Mouse (Mus musculus): ENCODE measurements around the gene Shisa5. TPM values are rescaled to one million over a fixed set of nuclear protein-coding genes. Genes with fewer than 3 reads are reported as not detected.

Shisa5 gene
- polyA plus RNA-seq, 1 experiment from 2014 or later: 29.9 TPM

Other genes starting within 250 kb of the Shisa5 start
- 8.3 and 9.2 TPM in 2 replicates for gene Nckipsd, start 230.2 kb upstream of the Shisa5 start, polyA plus RNA-seq (2014; fragmentation: Nextera tagmentation; extraction: Ambion mirVana)
- gene Celsr3, start 212.2 kb upstream of the Shisa5 start, polyA plus RNA-seq (2014; fragmentation: Nextera tagmentation; extraction: Ambion mirVana): 5.4 and 6.4 TPM in 2 replicates
- 7.5 and 8.0 TPM in 2 replicates for gene Slc26a6, start 185.3 kb upstream of the Shisa5 start, polyA plus RNA-seq (2014; fragmentation: Nextera tagmentation; extraction: Ambion mirVana)
- gene Tmem89, start 123.9 kb upstream of the Shisa5 start, polyA plus RNA-seq (2014; fragmentation: Nextera tagmentation; extraction: Ambion mirVana): not detected in 2 replicates
- 378 and 408 TPM in 2 replicates for gene Uqcrc1, start 101.9 kb upstream of the Shisa5 start, polyA plus RNA-seq (2014; fragmentation: Nextera tagmentation; extraction: Ambion mirVana)
- gene Col7a1, start 85.0 kb upstream of the Shisa5 start, polyA plus RNA-seq (2014; fragmentation: Nextera tagmentation; extraction: Ambion mirVana): 1.1 and 2.2 TPM in 2 replicates
- 0.15 TPM in 1 of 2 replicates, not detected in the other for gene Ucn2, start 52.6 kb upstream of the Shisa5 start, polyA plus RNA-seq (2014; fragmentation: Nextera tagmentation; extraction: Ambion mirVana)
- 7.7 and 10.5 TPM in 2 replicates for gene Pfkfb4, start 46.8 kb upstream of the Shisa5 start, polyA plus RNA-seq (2014; fragmentation: Nextera tagmentation; extraction: Ambion mirVana)
- gene Trex1, start 21.2 kb downstream of the Shisa5 start, polyA plus RNA-seq (2014; fragmentation: Nextera tagmentation; extraction: Ambion mirVana): 7.1 and 7.3 TPM in 2 replicates
- gene Atrip, start 35.6 kb downstream of the Shisa5 start, polyA plus RNA-seq (2014; fragmentation: Nextera tagmentation; extraction: Ambion mirVana): 21.7 and 25.0 TPM in 2 replicates
- gene Ccdc51, start 43.9 kb downstream of the Shisa5 start, polyA plus RNA-seq (2014; fragmentation: Nextera tagmentation; extraction: Ambion mirVana): 11.4 and 14.2 TPM in 2 replicates
- gene Tma7, start 44.0 kb downstream of the Shisa5 start, polyA plus RNA-seq (2014; fragmentation: Nextera tagmentation; extraction: Ambion mirVana): 819 and 852 TPM in 2 replicates
- 17.1 and 17.7 TPM in 2 replicates for gene Plxnb1, start 56.8 kb downstream of the Shisa5 start, polyA plus RNA-seq (2014; fragmentation: Nextera tagmentation; extraction: Ambion mirVana)
- not detected in 2 replicates for gene Fbxw21, start 123.5 kb downstream of the Shisa5 start, polyA plus RNA-seq (2014; fragmentation: Nextera tagmentation; extraction: Ambion mirVana)
- gene Fbxw13, start 157.4 kb downstream of the Shisa5 start, polyA plus RNA-seq (2014; fragmentation: Nextera tagmentation; extraction: Ambion mirVana): not detected in 2 replicates
- gene Fbxw20, start 196.2 kb downstream of the Shisa5 start, polyA plus RNA-seq (2014; fragmentation: Nextera tagmentation; extraction: Ambion mirVana): not detected in 2 replicates
- gene Fbxw14, start 249.1 kb downstream of the Shisa5 start, polyA plus RNA-seq (2014; fragmentation: Nextera tagmentation; extraction: Ambion mirVana): not detected in 2 replicates

All from midbrain, embryonic 11.5 days (tissue).